Mouse (Mus musculus) left cerebral cortex, adult 11 months (tissue): ENCODE results near the gene Rsph14.
"Not testable (repeated sequence)": the region's sequence is repeated elsewhere in the genome, so short reads cannot be mapped to it uniquely, and the experiment has no call there.

Experiments
- DNase-seq: peaks from one replicate; pipeline ENCODE4 v3.0.0; 2022; ENCODE audit warnings: low spot score

Gene Rsph14

GRCm38 (mm10) chr10:75053655-75054054 lies 21.3 kb upstream of the Rsph14 start:
- no peak for DNase-seq

GRCm38 (mm10) chr10:75052902-75053301 lies 20.5 kb upstream of the Rsph14 start:
- no peak for DNase-seq

- DNase-seq, result no peak
Measured at GRCm38 (mm10) chr10:75051364-75052074, 19.1 kb upstream of the Rsph14 start.

GRCm38 (mm10) chr10:75048711-75049110 lies 16.3 kb upstream of the Rsph14 start:
- DNase-seq, result no peak

- DNase-seq, result no peak
Measured at GRCm38 (mm10) chr10:75045831-75046230, 13.4 kb upstream of the Rsph14 start.

- no peak for DNase-seq
Measured at GRCm38 (mm10) chr10:75044459-75044858, 12.1 kb upstream of the Rsph14 start.

GRCm38 (mm10) chr10:75042060-75042459 lies 9.7 kb upstream of the Rsph14 start:
- DNase-seq, result not testable (repeated sequence)

- DNase-seq, result peak; percentile 87
Measured at GRCm38 (mm10) chr10:75036883-75037379, 4.5 kb upstream of the Rsph14 start, which contains the start of gene Rab36. TSS of gene Rab36 (plus strand) at chr10:75037058.

GRCm38 (mm10) chr10:75031345-75032114 lies 856 bp downstream of the Rsph14 start:
- no peak for DNase-seq

GRCm38 (mm10) chr10:75030234-75030633 lies 2.2 kb downstream of the Rsph14 start:
- DNase-seq, result no peak

- no peak for DNase-seq
Measured at GRCm38 (mm10) chr10:75029677-75030076, 2.7 kb downstream of the Rsph14 start.

- no peak for DNase-seq
Measured at GRCm38 (mm10) chr10:75028743-75029142, 3.6 kb downstream of the Rsph14 start.

- no peak for DNase-seq
Measured at GRCm38 (mm10) chr10:75026491-75026890, 5.9 kb downstream of the Rsph14 start.

GRCm38 (mm10) chr10:75021138-75021537 lies 11.2 kb downstream of the Rsph14 start:
- DNase-seq, result peak; percentile 71

GRCm38 (mm10) chr10:75020271-75020670 lies 12.1 kb downstream of the Rsph14 start:
- DNase-seq, result no peak

GRCm38 (mm10) chr10:75016481-75016880 lies 15.9 kb downstream of the Rsph14 start:
- DNase-seq, result no peak

- DNase-seq, result no peak
Measured at GRCm38 (mm10) chr10:75015465-75015864, 16.9 kb downstream of the Rsph14 start.

GRCm38 (mm10) chr10:75010704-75011103 lies 21.7 kb downstream of the Rsph14 start:
- DNase-seq, result no peak

- peak; percentile 69 for DNase-seq
Measured at GRCm38 (mm10) chr10:75006889-75007662, 25.3 kb downstream of the Rsph14 start.

GRCm38 (mm10) chr10:75004067-75004466 lies 28.3 kb downstream of the Rsph14 start:
- DNase-seq, result no peak

- DNase-seq, result no peak
Measured at GRCm38 (mm10) chr10:75001391-75001790, 31.0 kb downstream of the Rsph14 start.

GRCm38 (mm10) chr10:74995377-74995776 lies 37.0 kb downstream of the Rsph14 start:
- no peak for DNase-seq
